Mouse (Mus musculus): ENCODE measurements around the gene Scn1b. TPM values are rescaled to one million over a fixed set of nuclear protein-coding genes. Genes with fewer than 3 reads are reported as not detected.

The Scn1b gene
- polyA plus RNA-seq, 1 experiment from 2014 or later: 13.9 TPM

- Histone ChIP-seq H3K36me3 (ENCODE audit: inconsistent target) (peaks cover 89% of the 10 kb centered on the region), H3K27ac (no peak overlapping the region), H3K4me3 (ENCODE audit: inconsistent target) (no peak overlapping the region), H3K79me2 (ENCODE audit: inconsistent target) (no peaks in the 10 kb centered on the region)
- WGBS (ENCODE audit: missing documents): 97% methylated on average over 10 of the region's 10 CpGs
Observed at GRCm38 (mm10) chr7:31135717-31136116, 8.9 kb upstream of the Scn1b start.

GRCm38 (mm10) chr7:31131866-31132265 is 5.1 kb upstream of the Scn1b start:
- 88% methylated on average over 4 of the region's 4 CpGs for WGBS (ENCODE audit: missing documents)
- no peak overlapping the region for H3K4me3 ChIP-seq (ENCODE audit: inconsistent target)
- peaks cover 68% of the 10 kb centered on the region for H3K36me3 ChIP-seq (ENCODE audit: inconsistent target)
- H3K79me2 ChIP-seq (ENCODE audit: inconsistent target): no peaks in the 10 kb centered on the region
- no peak overlapping the region for H3K27ac ChIP-seq

GRCm38 (mm10) chr7:31130841-31131240 is 4.0 kb upstream of the Scn1b start:
- H3K4me3 ChIP-seq (ENCODE audit: inconsistent target): no peak overlapping the region
- no peaks in the 10 kb centered on the region for H3K79me2 ChIP-seq (ENCODE audit: inconsistent target)
- peaks cover 58% of the 10 kb centered on the region for H3K36me3 ChIP-seq (ENCODE audit: inconsistent target)
- no peak overlapping the region for H3K27ac ChIP-seq
- 35% methylated on average over 4 of the region's 4 CpGs for WGBS (ENCODE audit: missing documents)

- 96% methylated on average over 7 of the region's 7 CpGs for WGBS (ENCODE audit: missing documents)
- Histone ChIP-seq H3K79me2 (ENCODE audit: inconsistent target) (no peaks in the 10 kb centered on the region), H3K4me3 (ENCODE audit: inconsistent target) (no peak overlapping the region), H3K27ac (no peak overlapping the region), H3K36me3 (ENCODE audit: inconsistent target) (peaks cover 52% of the 10 kb centered on the region)
Observed at GRCm38 (mm10) chr7:31130197-31130596, 3.4 kb upstream of the Scn1b start.

- no peak overlapping the region for H3K4me3 ChIP-seq (ENCODE audit: inconsistent target)
- no peak overlapping the region for H3K27ac ChIP-seq
- H3K36me3 ChIP-seq (ENCODE audit: inconsistent target): peaks cover 32% of the 10 kb centered on the region
- WGBS (ENCODE audit: missing documents): 85% methylated on average over 9 of the region's 9 CpGs
- H3K79me2 ChIP-seq (ENCODE audit: inconsistent target): no peaks in the 10 kb centered on the region
Observed at GRCm38 (mm10) chr7:31128157-31128705, 1.4 kb upstream of the Scn1b start.

- Histone ChIP-seq H3K4me3 (ENCODE audit: inconsistent target) (no peak overlapping the region), H3K27ac (no peak overlapping the region)
Observed at GRCm38 (mm10) chr7:31126211-31126751, 522 bp downstream of the Scn1b start.

GRCm38 (mm10) chr7:31125116-31125515 is 1.7 kb downstream of the Scn1b start:
- 19% methylated on average over 13 of the region's 13 CpGs for WGBS (ENCODE audit: missing documents)
- no peak overlapping the region for H3K4me3 ChIP-seq (ENCODE audit: inconsistent target)
- no peaks in the 10 kb centered on the region for H3K79me2 ChIP-seq (ENCODE audit: inconsistent target)
- peaks cover 10% of the 10 kb centered on the region for H3K36me3 ChIP-seq (ENCODE audit: inconsistent target)
- H3K27ac ChIP-seq: no peak overlapping the region

More at GRCm38 (mm10) chr7:31126211-31126751, 522 bp downstream of the Scn1b start:
- H3K79me2 ChIP-seq (ENCODE audit: inconsistent target): no peaks in the 10 kb centered on the region
- peaks cover 14% of the 10 kb centered on the region for H3K36me3 ChIP-seq (ENCODE audit: inconsistent target)
- 3% methylated on average over 53 of the region's 53 CpGs for WGBS (ENCODE audit: missing documents)

GRCm38 (mm10) chr7:31124381-31124780 is 2.4 kb downstream of the Scn1b start:
- Histone ChIP-seq H3K4me3 (ENCODE audit: inconsistent target) (no peak overlapping the region), H3K27ac (no peak overlapping the region), H3K36me3 (ENCODE audit: inconsistent target) (peaks cover 2% of the 10 kb centered on the region), H3K79me2 (ENCODE audit: inconsistent target) (no peaks in the 10 kb centered on the region)
- 84% methylated on average over 5 of the region's 5 CpGs for WGBS (ENCODE audit: missing documents)

GRCm38 (mm10) chr7:31123697-31124096 is 3.1 kb downstream of the Scn1b start:
- H3K4me3 ChIP-seq (ENCODE audit: inconsistent target): no peak overlapping the region
- H3K27ac ChIP-seq: no peak overlapping the region
- no peaks in the 10 kb centered on the region for H3K79me2 ChIP-seq (ENCODE audit: inconsistent target)
- 87% methylated on average over 3 of the region's 3 CpGs for WGBS (ENCODE audit: missing documents)
- no peaks in the 10 kb centered on the region for H3K36me3 ChIP-seq (ENCODE audit: inconsistent target)

GRCm38 (mm10) chr7:31122641-31123631 is 3.9 kb downstream of the Scn1b start:
- 94% methylated on average over 16 of the region's 16 CpGs for WGBS (ENCODE audit: missing documents)
- Histone ChIP-seq H3K4me3 (ENCODE audit: inconsistent target) (no peak overlapping the region), H3K79me2 (ENCODE audit: inconsistent target) (no peaks in the 10 kb centered on the region), H3K27ac (no peak overlapping the region), H3K36me3 (ENCODE audit: inconsistent target) (no peaks in the 10 kb centered on the region)

- Histone ChIP-seq H3K79me2 (ENCODE audit: inconsistent target) (no peaks in the 10 kb centered on the region), H3K4me3 (ENCODE audit: inconsistent target) (no peak overlapping the region), H3K36me3 (ENCODE audit: inconsistent target) (no peaks in the 10 kb centered on the region), H3K27ac (no peak overlapping the region)
- 89% methylated on average over 5 of the region's 5 CpGs for WGBS (ENCODE audit: missing documents)
Observed at GRCm38 (mm10) chr7:31119556-31119955, 7.2 kb downstream of the Scn1b start.

- 97% methylated on average over 7 of the region's 7 CpGs for WGBS (ENCODE audit: missing documents)
- no peak overlapping the region for H3K4me3 ChIP-seq (ENCODE audit: inconsistent target)
- H3K36me3 ChIP-seq (ENCODE audit: inconsistent target): no peaks in the 10 kb centered on the region
- no peaks in the 10 kb centered on the region for H3K79me2 ChIP-seq (ENCODE audit: inconsistent target)
- no peak overlapping the region for H3K27ac ChIP-seq
Observed at GRCm38 (mm10) chr7:31118486-31118885, 8.3 kb downstream of the Scn1b start.

- 93% methylated on average over 11 of the region's 11 CpGs for WGBS (ENCODE audit: missing documents)
- Histone ChIP-seq H3K4me3 (ENCODE audit: inconsistent target) (no peak overlapping the region), H3K27ac (no peak overlapping the region), H3K36me3 (ENCODE audit: inconsistent target) (no peaks in the 10 kb centered on the region), H3K79me2 (ENCODE audit: inconsistent target) (no peaks in the 10 kb centered on the region)
Observed at GRCm38 (mm10) chr7:31117465-31117864, 9.3 kb downstream of the Scn1b start.

- Histone ChIP-seq H3K4me3 (ENCODE audit: inconsistent target) (no peak overlapping the region), H3K27ac (no peak overlapping the region), H3K36me3 (ENCODE audit: inconsistent target) (no peaks in the 10 kb centered on the region), H3K79me2 (ENCODE audit: inconsistent target) (no peaks in the 10 kb centered on the region)
- 94% methylated on average over 15 of the region's 16 CpGs for WGBS (ENCODE audit: missing documents)
Observed at GRCm38 (mm10) chr7:31116721-31117145, 10.1 kb downstream of the Scn1b start.

GRCm38 (mm10) chr7:31115587-31116043 is 11.2 kb downstream of the Scn1b start:
- 28% methylated on average over 17 of the region's 17 CpGs for WGBS (ENCODE audit: missing documents)
- Histone ChIP-seq H3K36me3 (ENCODE audit: inconsistent target) (no peaks in the 10 kb centered on the region), H3K27ac (no peak overlapping the region), H3K79me2 (ENCODE audit: inconsistent target) (no peaks in the 10 kb centered on the region), H3K4me3 (ENCODE audit: inconsistent target) (no peak overlapping the region)

All from macrophage (primary cell).